ENCODE assay signal across 15 mouse cellular contexts in the genomic region with DNA sequence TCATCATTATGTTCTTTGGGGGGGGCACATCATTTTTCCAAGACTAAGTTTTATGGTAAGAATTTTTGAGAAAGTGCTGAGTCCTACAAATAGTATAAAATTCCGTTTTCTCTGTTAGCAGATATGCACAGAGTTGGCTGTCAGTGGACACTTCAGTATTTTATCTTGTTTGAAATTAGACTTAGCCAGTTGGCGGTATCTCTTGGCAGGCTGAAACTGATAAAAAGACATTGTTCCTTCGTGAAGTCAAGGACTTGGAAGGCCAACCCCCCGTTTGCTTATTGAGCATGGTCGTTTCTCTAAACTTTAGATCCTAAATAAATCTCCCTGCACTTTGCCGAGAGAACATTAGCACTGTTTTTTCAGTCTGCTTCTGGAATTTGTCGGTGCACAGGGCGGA.
DNase-seq lines count a peak whose midpoint lies in the region; ATAC-seq and TF ChIP-seq lines count a peak whose summit lies in the region.
"Had no signal": no experiment of that assay in that cellular context is flagged by ENCODE, and none has a peak within 500 bp of the region (broad histone marks: within the 10 kb centered on the region; RNA-seq: fewer than 3 reads in every experiment).

No protein-coding gene starts in this region.

- no peak overlapping the region; the same call in 1 of the 2 replicates for H3K27ac ChIP-seq in heart, embryonic 11.5 days (ENCODE audit: low read depth, low read length)
- H3K27ac ChIP-seq in hindbrain, embryonic 13.5 days: 0 out of 2 replicates have a peak overlapping the region, but pooled peaks have one; percentile 3
- no peak overlapping the region for H3K27ac ChIP-seq in hindbrain, embryonic 16.5 days (ENCODE audit: low read depth, low read length)
- no peak overlapping the region for H3K27ac ChIP-seq in liver, postnatal 0 days (ENCODE audit: low read depth)
- H3K27ac ChIP-seq: embryonic facial prominence, embryonic 12.5 days; hindbrain, embryonic 14.5 days; limb, embryonic 15.5 days; midbrain, embryonic 13.5 days; neural tube, embryonic 12.5 days had no signal

- peaks cover 20% of the 10 kb centered on the region for H3K4me1 ChIP-seq in heart, embryonic 11.5 days (ENCODE audit: control insufficient read depth, insufficient read depth, low read length)
- H3K4me1 ChIP-seq in hindbrain, embryonic 13.5 days (replicated peaks): peaks cover 7% of the 10 kb centered on the region; the same call in 1 of the 2 replicates
- H3K4me1 ChIP-seq in hindbrain, embryonic 16.5 days (ENCODE audit: control insufficient read depth, insufficient read depth, low read depth, low read length): no peaks in the 10 kb centered on the region
- peaks cover 3% of the 10 kb centered on the region; the same call in 1 of the 2 replicates for H3K4me1 ChIP-seq in liver, postnatal 0 days (ENCODE audit: insufficient read depth)
- H3K4me1 ChIP-seq: limb, embryonic 15.5 days; midbrain, embryonic 13.5 days; neural tube, embryonic 12.5 days had no signal

- H3K9ac ChIP-seq in heart, embryonic 11.5 days (ENCODE audit: low read depth, low read length): no peak overlapping the region
- no peak overlapping the region for H3K9ac ChIP-seq in hindbrain, embryonic 13.5 days
- H3K9ac ChIP-seq in hindbrain, embryonic 16.5 days (ENCODE audit: low read depth, low read length): no peak overlapping the region
- no peak overlapping the region for H3K9ac ChIP-seq in liver, postnatal 0 days (replicated peaks)
- H3K9ac ChIP-seq: embryonic facial prominence, embryonic 12.5 days; forebrain, postnatal 0 days; hindbrain, embryonic 14.5 days; limb, embryonic 15.5 days; midbrain, embryonic 13.5 days; neural tube, embryonic 12.5 days had no signal

- H3K4me3 ChIP-seq in heart, embryonic 11.5 days (ENCODE audit: low read depth, low read length): no peak overlapping the region
- H3K4me3 ChIP-seq in hindbrain, embryonic 13.5 days: no peak overlapping the region
- no peak overlapping the region for H3K4me3 ChIP-seq in hindbrain, embryonic 16.5 days (ENCODE audit: low read length)
- no peak overlapping the region for H3K4me3 ChIP-seq in liver, postnatal 0 days (ENCODE audit: low read depth, low read length)
- H3K4me3 ChIP-seq: embryonic facial prominence, embryonic 12.5 days; limb, embryonic 15.5 days; midbrain, embryonic 13.5 days; neural tube, embryonic 12.5 days had no signal

- ATAC-seq in heart, embryonic 11.5 days (replicated peaks; ENCODE audit: insufficient number of reproducible peaks, low FRiP score, low TSS enrichment): no peak
- ATAC-seq in hindbrain, embryonic 13.5 days (ENCODE audit: low FRiP score): no peak
- ATAC-seq in hindbrain, embryonic 16.5 days: no peak
- ATAC-seq in liver, postnatal 0 days: no peak

- no peaks in the 10 kb centered on the region for H3K27me3 ChIP-seq in heart, embryonic 11.5 days (ENCODE audit: control insufficient read depth, insufficient read depth, low read length)
- H3K27me3 ChIP-seq in hindbrain, embryonic 13.5 days: no peaks in the 10 kb centered on the region
- H3K27me3 ChIP-seq in hindbrain, embryonic 16.5 days (replicated peaks; ENCODE audit: control insufficient read depth, insufficient read depth, low read length): no peaks in the 10 kb centered on the region
- no peaks in the 10 kb centered on the region for H3K27me3 ChIP-seq in liver, postnatal 0 days (ENCODE audit: insufficient read depth, low read length)
- H3K27me3 ChIP-seq: embryonic facial prominence, embryonic 12.5 days; limb, embryonic 15.5 days; midbrain, embryonic 13.5 days; neural tube, embryonic 12.5 days had no signal

- no peaks in the 10 kb centered on the region for H3K9me3 ChIP-seq in heart, embryonic 11.5 days (replicated peaks; ENCODE audit: control insufficient read depth, low read length)
- H3K9me3 ChIP-seq in hindbrain, embryonic 13.5 days: no peaks in the 10 kb centered on the region
- no peaks in the 10 kb centered on the region for H3K9me3 ChIP-seq in hindbrain, embryonic 16.5 days (ENCODE audit: control insufficient read depth, low read length)
- H3K9me3 ChIP-seq in liver, postnatal 0 days (ENCODE audit: low read length): no peaks in the 10 kb centered on the region
- H3K9me3 ChIP-seq: embryonic facial prominence, embryonic 12.5 days; limb, embryonic 15.5 days; midbrain, embryonic 13.5 days; neural tube, embryonic 12.5 days had no signal

- H3K36me3 ChIP-seq in heart, embryonic 11.5 days (ENCODE audit: control insufficient read depth, insufficient read depth, low read length): no peaks in the 10 kb centered on the region
- no peaks in the 10 kb centered on the region for H3K36me3 ChIP-seq in hindbrain, embryonic 13.5 days
- H3K36me3 ChIP-seq in hindbrain, embryonic 16.5 days (ENCODE audit: control insufficient read depth, insufficient read depth, low read length): no peaks in the 10 kb centered on the region
- H3K36me3 ChIP-seq in liver, postnatal 0 days (replicated peaks; ENCODE audit: insufficient read depth, low read length): no peaks in the 10 kb centered on the region
- H3K36me3 ChIP-seq: embryonic facial prominence, embryonic 12.5 days; midbrain, embryonic 13.5 days; neural tube, embryonic 12.5 days had no signal

- 13% methylated on average over 8 of the region's 8 CpGs for WGBS in heart, embryonic 11.5 days (ENCODE audit: insufficient replicate concordance)
- 77% methylated on average over 8 of the region's 8 CpGs for WGBS in hindbrain, embryonic 13.5 days
- WGBS in hindbrain, embryonic 16.5 days: 74% methylated on average over 8 of the region's 8 CpGs
- WGBS in liver, postnatal 0 days (ENCODE audit: insufficient replicate concordance): 35% methylated on average over 8 of the region's 8 CpGs

- TF ChIP-seq EP300 in liver, postnatal 0 days (IDR thresholded peaks at IDR 0.05; ENCODE audit: low read depth): peak; percentile 91

- H3K4me2 ChIP-seq in heart, embryonic 11.5 days: 0 out of 2 replicates have a peak overlapping the region, but pooled peaks have one; percentile 23
- H3K4me2 ChIP-seq in hindbrain, embryonic 13.5 days: no peak overlapping the region
- H3K4me2 ChIP-seq in hindbrain, embryonic 16.5 days (ENCODE audit: low read length): no peak overlapping the region
- H3K4me2 ChIP-seq in liver, postnatal 0 days (ENCODE audit: low read depth, low read length): no peak overlapping the region
- H3K4me2 ChIP-seq: embryonic facial prominence, embryonic 12.5 days; hindbrain, embryonic 14.5 days; limb, embryonic 15.5 days; midbrain, embryonic 13.5 days; neural tube, embryonic 12.5 days had no signal

- no peak for DNase-seq in heart, adult 18-20 months
- peak; percentile 19 for DNase-seq in c-Kit-positive CD71-positive TER-119-positive erythroid progenitor cells, embryonic 14.5 days (ENCODE audit: low spot score)
- DNase-seq in liver, postnatal 0 days: no peak
- DNase-seq in left cerebral cortex, adult 11 months (ENCODE audit: low spot score): no peak
- no peak for DNase-seq in cerebellum, postnatal 14 days
- DNase-seq: cerebellum, adult 11 months had no signal

- TF ChIP-seq CTCF in liver, postnatal 0 days (IDR thresholded peaks at IDR 0.05; ENCODE audit: low read depth): no peak
